Mouse (Mus musculus) forebrain, postnatal 0 days (tissue): ENCODE data around the gene Eif4g1. TPM values are rescaled to one million over a fixed set of nuclear protein-coding genes. Genes with fewer than 3 reads are reported as not detected.

Experiments used
- ATAC-seq: fragments of 200-750 bp; cut with Nextera tagmentation; 2 replicates; pipeline ENCODE4 v1.8.0; 2017; ENCODE audit warnings: mild to moderate bottlenecking, moderate library complexity
- DNase-seq: peaks from one replicate; pipeline ENCODE4 v3.0.0-alpha.2; 2015
- H3K27ac ChIP-seq: fragments of 300-500 bp; sonication (generic); 2 replicates; pipeline ENCODE4 v1.5.1; 2014; ENCODE audit warnings: low read depth, mild to moderate bottlenecking, antibody characterized with exemption, low read length, moderate library complexity, mixed read lengths
- H3K27me3 ChIP-seq: fragments of 300-500 bp; sonication (generic); 2 replicates; pipeline ENCODE4 v1.6.1; 2014; ENCODE audit warnings: mild to moderate bottlenecking, low read length, mixed read lengths; ENCODE audit not compliant: insufficient read depth
- H3K36me3 ChIP-seq: fragments of 300-500 bp; sonication (generic); 2 replicates; pipeline ENCODE4 v1.6.1; 2014; ENCODE audit warnings: mild to moderate bottlenecking, moderate library complexity; ENCODE audit not compliant: insufficient read depth
- H3K4me1 ChIP-seq: fragments of 300-500 bp; sonication (generic); 2 replicates; pipeline ENCODE4 v1.6.1; 2014; ENCODE audit warnings: antibody characterized with exemption; ENCODE audit not compliant: insufficient read depth
- H3K4me2 ChIP-seq: fragments of 300-500 bp; sonication (generic); 2 replicates; pipeline ENCODE4 v1.6.1; 2014; ENCODE audit warnings: low read depth, mild to moderate bottlenecking, moderate library complexity
- H3K4me3 ChIP-seq: fragments of 300-500 bp; sonication (generic); 2 replicates; pipeline ENCODE4 v1.5.1; 2014; ENCODE audit warnings: low read depth, low read length, mixed read lengths
- H3K9ac ChIP-seq: fragments of 300-500 bp; sonication (generic); 2 replicates; pipeline ENCODE4 v1.6.1; 2014; ENCODE audit warnings: mild to moderate bottlenecking
- H3K9me3 ChIP-seq: fragments of 300-500 bp; sonication (generic); 2 replicates; pipeline ENCODE4 v1.6.1; 2016; ENCODE audit warnings: low read length
- CTCF ChIP-seq: sonication (generic); IDR thresholded peaks from 2 replicates; pipeline ENCODE4 v1.5.1; 2016; ENCODE audit warnings: antibody characterized with exemption, control low read depth, low read depth
- WGBS: fragments of 180-500 bp; shearing (Covaris S2); extraction: QIAGEN DNeasy Blood & Tissue Kit; methylation state at CpG from one replicate; pipeline ENCODE4 v1.1.7; 2014; 5-methylcytosine and 5-hydroxymethylcytosine counted together
- polyA plus RNA-seq: library from polyadenylated mRNA; unstranded; fragments of >200 nt; fragmentation: Nextera tagmentation; extraction: Ambion mirVana; gene quantifications from 2 replicates; pipeline ENCODE4 v1.2.1, GENCODE M21; 2015
- total RNA-seq: library from RNA; depleted of rRNA; stranded (reverse); fragments of >200 nt; gene quantifications from 2 replicates; pipeline ENCODE4 v1.2.3, GENCODE M21; 2014

Eif4g1 gene
- total and polyA plus RNA-seq, 2 experiments from 2014 or later: 111 to 282 TPM

DNA sequence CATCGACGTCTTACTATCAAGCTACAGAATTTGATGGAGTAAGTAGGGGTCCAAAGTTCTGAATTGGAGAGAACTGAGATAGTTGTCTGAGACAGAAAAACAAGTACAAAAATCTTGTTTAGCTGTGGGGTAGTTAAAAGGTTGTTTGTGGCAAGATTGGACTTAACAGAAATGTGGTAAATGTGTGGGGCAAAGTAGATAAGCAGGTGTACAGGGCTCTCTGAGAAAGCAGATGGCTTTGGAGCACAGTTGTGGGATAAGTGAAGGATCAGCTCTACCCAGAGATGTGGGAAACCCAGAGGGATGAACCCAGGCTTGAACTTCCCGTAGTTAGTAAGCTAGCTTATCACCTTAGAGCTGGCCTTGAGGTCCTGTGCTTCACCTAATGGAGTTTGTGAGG is 22.7 kb downstream of the Eif4g1 start:
- Histone ChIP-seq H3K27ac (no peak overlapping the region), H3K9ac (no peak overlapping the region), H3K27me3 (no peaks in the 10 kb centered on the region), H3K4me1 (peaks cover 7% of the 10 kb centered on the region; the same call in 1 of the 2 replicates), H3K9me3 (no peaks in the 10 kb centered on the region), H3K36me3 (peaks cover 56% of the 10 kb centered on the region), H3K4me2 (no peak overlapping the region), H3K4me3 (no peak overlapping the region)
- DNase-seq (no peak), ATAC-seq (no peak)
- no peak for TF ChIP-seq CTCF
- 93% methylated on average over 3 of the region's 3 CpGs for WGBS

DNA sequence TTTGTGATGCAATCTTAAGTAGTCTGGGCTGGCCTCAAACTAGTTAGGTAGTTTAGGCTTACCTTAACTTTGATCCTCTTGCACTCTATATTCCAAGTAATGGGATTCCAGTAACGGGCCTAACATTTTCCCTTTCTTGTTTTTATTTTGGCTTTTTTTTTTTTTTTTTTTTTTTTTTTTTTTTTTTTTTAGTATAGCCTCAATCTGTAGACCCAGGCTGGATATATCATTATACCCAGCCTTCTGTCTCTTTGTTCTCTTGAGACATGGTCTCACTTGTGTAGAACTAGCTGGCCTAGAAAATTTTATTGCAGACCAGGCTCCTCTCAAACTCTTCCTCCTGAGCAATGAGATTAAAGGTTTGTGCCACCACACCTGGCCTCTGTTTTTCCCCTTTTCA is 23.5 kb downstream of the Eif4g1 start:
- Histone ChIP-seq H3K9ac (no peak overlapping the region), H3K36me3 (peaks cover 47% of the 10 kb centered on the region), H3K4me1 (peaks cover 7% of the 10 kb centered on the region; the same call in 1 of the 2 replicates), H3K4me3 (no peak overlapping the region), H3K27ac (no peak overlapping the region), H3K4me2 (no peak overlapping the region), H3K27me3 (no peaks in the 10 kb centered on the region), H3K9me3 (no peaks in the 10 kb centered on the region)
- no peak for TF ChIP-seq CTCF
- ATAC-seq: no peak
- WGBS: 76% methylated on average over 1 of the region's 1 CpGs
- no peak for DNase-seq

GRCm38 (mm10) chr16:20692241-20692965 is 24.3 kb downstream of the Eif4g1 start:
- H3K4me1 ChIP-seq: peaks cover 7% of the 10 kb centered on the region; the same call in 1 of the 2 replicates
- peaks cover 39% of the 10 kb centered on the region for H3K36me3 ChIP-seq
- TF ChIP-seq CTCF: no peak
- WGBS: 46% methylated on average over 16 of the region's 16 CpGs
- no peaks in the 10 kb centered on the region for H3K9me3 ChIP-seq
- peak overlapping the region; percentile 92 for H3K9ac ChIP-seq
- DNase-seq (no peak), ATAC-seq (no peak)
- peak overlapping the region; percentile 98 for H3K27ac ChIP-seq
- peak overlapping the region; percentile 77 for H3K4me2 ChIP-seq
- H3K4me3 ChIP-seq: no peak overlapping the region
- no peaks in the 10 kb centered on the region for H3K27me3 ChIP-seq

- Histone ChIP-seq H3K4me1 (peaks cover 7% of the 10 kb centered on the region; the same call in 1 of the 2 replicates), H3K9ac (peak within 1 kb of the TSS; percentile 92), H3K4me3 (peak within 1 kb of the TSS; percentile 72), H3K27ac (peak within 1 kb of the TSS; percentile 98), H3K36me3 (peaks cover 32% of the 10 kb centered on the region), H3K9me3 (no peaks in the 10 kb centered on the region), H3K4me2 (peak within 1 kb of the TSS; percentile 77), H3K27me3 (no peaks in the 10 kb centered on the region)
- DNase-seq: peak; percentile 95
- TF ChIP-seq CTCF: 0 out of 2 replicates have a peak, but pooled peaks have one; percentile 9
- peak; percentile 92 for ATAC-seq
- 3% methylated on average over 36 of the region's 37 CpGs for WGBS
Measured at GRCm38 (mm10) chr16:20693111-20693701, 25.1 kb downstream of the Eif4g1 start, which contains the start of gene Fam131a. Gene Fam131a (plus strand): TSS chr16:20693241.

GRCm38 (mm10) chr16:20694781-20695180 is 26.7 kb downstream of the Eif4g1 start:
- no peak for TF ChIP-seq CTCF
- Histone ChIP-seq H3K4me2 (peak overlapping the region; percentile 69), H3K9ac (no peak overlapping the region), H3K4me1 (peaks cover 7% of the 10 kb centered on the region; the same call in 1 of the 2 replicates), H3K4me3 (peak overlapping the region; percentile 47; the same call in 1 of the 2 replicates), H3K36me3 (peaks cover 29% of the 10 kb centered on the region), H3K27ac (peak overlapping the region; percentile 79), H3K27me3 (no peaks in the 10 kb centered on the region), H3K9me3 (no peaks in the 10 kb centered on the region)
- ATAC-seq: peak; percentile 8; the same call in 1 of the 2 replicates
- DNase-seq: peak; percentile 80
- 52% methylated on average over 8 of the region's 8 CpGs for WGBS

DNA sequence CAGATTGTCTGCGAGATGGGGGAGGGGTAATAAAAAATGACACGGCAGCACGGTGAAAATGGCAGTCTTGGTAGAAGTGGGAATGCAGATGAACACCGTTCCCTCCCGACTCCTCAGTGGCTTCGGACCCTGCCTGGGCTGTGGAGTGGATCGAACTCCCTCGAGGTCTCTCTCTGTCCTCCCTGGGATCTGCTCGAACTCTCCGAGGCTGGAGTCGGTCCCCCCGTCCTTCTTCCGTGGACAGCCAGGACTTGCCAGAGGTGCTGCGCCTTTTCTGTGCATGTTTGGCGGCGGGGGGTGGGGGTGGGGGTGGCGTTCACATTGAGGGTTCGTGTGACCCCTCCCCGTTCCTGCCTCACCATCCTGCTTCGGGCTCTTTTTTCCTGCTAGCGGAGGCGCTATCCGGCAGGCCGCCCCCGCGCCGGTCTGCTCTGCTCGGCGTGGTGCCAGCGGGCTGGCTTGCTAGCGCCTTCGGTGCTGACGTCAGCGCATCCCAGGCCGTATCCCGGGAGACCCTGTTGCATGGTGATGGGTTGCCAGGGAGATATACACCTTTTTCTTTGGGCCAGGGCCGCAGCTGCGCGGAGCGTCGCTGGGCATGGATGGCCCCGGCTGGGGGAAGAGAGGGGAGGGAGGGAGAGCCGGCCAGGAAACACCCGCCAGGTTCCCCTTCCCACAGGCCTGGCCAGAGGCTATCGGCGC is 27.7 kb downstream of the Eif4g1 start:
- peak overlapping the region; percentile 47 for H3K4me3 ChIP-seq
- peak overlapping the region; percentile 79 for H3K27ac ChIP-seq
- DNase-seq (peak; percentile 96), ATAC-seq (peak; percentile 82)
- no peaks in the 10 kb centered on the region for H3K27me3 ChIP-seq
- peaks cover 7% of the 10 kb centered on the region; the same call in 1 of the 2 replicates for H3K4me1 ChIP-seq
- WGBS: 1% methylated on average over 46 of the region's 46 CpGs
- no peaks in the 10 kb centered on the region for H3K9me3 ChIP-seq
- H3K4me2 ChIP-seq: peak overlapping the region; percentile 69
- no peak for TF ChIP-seq CTCF
- H3K36me3 ChIP-seq: peaks cover 24% of the 10 kb centered on the region
- H3K9ac ChIP-seq: peak overlapping the region; percentile 60
